Mouse (Mus musculus) liver, postnatal 0 days (tissue): ENCODE data around the gene Per1.

Source experiments
- CTCF ChIP-seq: sonication (generic); IDR thresholded peaks from 2 replicates; pipeline ENCODE4 v1.5.1; 2016; ENCODE audit warnings: antibody characterized with exemption, low read depth
- EP300 ChIP-seq: IDR thresholded peaks from 2 replicates; pipeline ENCODE4 v1.6.1; 2016; ENCODE audit warnings: antibody characterized with exemption, low read depth, mild to moderate bottlenecking

DNA sequence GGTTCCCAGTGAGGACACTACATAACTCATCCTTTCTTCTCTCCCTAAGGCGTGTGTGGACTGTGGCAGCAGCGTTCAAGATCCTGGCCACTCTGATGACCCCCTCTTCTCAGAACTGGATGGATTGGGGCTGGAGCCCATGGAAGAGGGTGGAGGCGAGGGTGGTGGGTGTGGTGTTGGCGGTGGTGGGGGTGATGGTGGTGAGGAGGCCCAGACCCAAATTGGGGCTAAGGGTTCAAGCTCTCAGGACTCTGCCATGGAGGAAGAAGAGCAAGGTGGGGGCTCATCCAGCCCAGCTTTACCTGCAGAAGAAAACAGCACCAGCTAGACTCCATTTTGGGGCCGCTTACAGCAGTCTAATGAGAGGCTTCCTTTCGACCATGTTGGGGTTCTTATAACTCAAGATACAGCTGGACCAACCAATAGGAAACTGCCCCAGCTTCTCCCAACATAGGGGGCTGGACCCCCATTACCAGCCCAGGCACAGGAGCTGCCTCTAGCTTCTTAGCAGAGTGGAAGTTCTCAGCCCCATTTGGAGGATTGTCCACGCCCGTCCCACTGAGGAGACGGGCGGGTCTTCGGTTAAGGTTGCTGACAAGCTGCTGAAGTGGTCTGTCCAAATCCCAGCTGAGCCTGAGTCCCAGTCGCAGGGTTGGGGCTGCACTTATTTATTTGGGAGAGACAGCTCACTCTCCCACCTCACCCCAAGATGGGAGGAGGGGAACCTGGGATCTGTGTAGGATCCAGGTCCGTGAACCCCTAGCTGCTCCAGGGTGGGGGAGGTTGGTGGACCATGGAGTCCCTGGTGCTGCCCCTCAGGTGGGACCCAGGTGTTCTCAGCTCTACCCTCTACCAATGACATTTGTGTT is 14.2 kb downstream of the Per1 start:
- TF ChIP-seq CTCF: no peak
- TF ChIP-seq EP300: no peak
